Mouse (Mus musculus) ES-E14 (cell line): ENCODE data around the gene Tcaim.

Experiments used
- CHD2 ChIP-seq: IDR thresholded peaks from 2 replicates; pipeline ENCODE4 v1.6.1; 2014; ENCODE audit warnings: mild to moderate bottlenecking, low read depth, low read length, inconsistent platforms
- HCFC1 ChIP-seq: IDR thresholded peaks from 2 replicates; pipeline ENCODE4 v1.6.1; 2012; ENCODE audit warnings: low read length, inconsistent platforms, borderline replicate concordance; ENCODE audit not compliant: insufficient read depth
- ZC3H11A ChIP-seq: IDR thresholded peaks from 2 replicates; pipeline ENCODE4 v1.6.1; 2012; ENCODE audit warnings: low read depth, mild to moderate bottlenecking, inconsistent platforms, low read length, borderline replicate concordance

DNA sequence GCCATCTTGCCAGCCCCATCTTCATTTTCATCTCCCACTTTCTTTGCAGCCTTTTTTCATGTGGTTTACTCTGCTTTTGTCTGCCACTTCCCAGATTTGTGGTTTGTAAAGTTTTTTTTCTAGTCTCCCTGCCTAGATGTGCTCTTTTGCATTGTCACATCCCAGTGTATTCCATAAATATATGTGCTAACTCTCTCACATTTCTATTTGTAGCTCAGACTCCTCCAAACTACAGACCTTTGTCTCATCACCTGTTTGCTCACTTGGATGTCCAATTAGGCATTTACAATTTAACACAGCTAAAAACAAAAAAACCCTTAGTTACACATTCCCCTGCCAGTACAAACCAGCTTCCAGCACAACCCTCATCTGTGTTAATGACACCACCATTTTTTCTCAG lies 45.2 kb upstream of the Tcaim start:
- no peak for TF ChIP-seq HCFC1
- no peak for TF ChIP-seq CHD2
- TF ChIP-seq ZC3H11A: no peak
